Comparison of ENCODE assay signal across 17 mouse cellular contexts in the genomic region with DNA sequence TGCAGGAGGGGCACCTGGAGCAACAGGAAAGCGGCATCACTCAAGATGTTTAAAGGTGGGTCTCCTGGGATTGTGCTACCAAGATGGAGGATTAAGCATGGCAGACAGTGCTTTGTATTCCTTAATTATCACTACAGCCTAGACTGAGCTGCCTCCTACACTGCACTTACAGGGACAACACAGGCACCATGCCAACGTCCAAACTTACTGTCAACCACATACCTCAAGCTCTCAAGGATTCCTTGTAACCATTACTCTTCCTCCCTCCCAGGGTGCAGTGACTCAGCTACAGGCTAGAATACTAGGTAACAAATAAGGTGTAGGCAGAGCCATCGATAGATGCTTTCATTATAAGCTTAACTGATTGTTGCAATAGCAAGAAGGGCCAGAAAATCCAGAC.
"Had no signal": no experiment of that assay in that cellular context is flagged by ENCODE, and none has a peak within 500 bp of the region (broad histone marks: within the 10 kb centered on the region; RNA-seq: fewer than 3 reads in every experiment).

No protein-coding gene starts in this region.

- H3K9ac ChIP-seq: lung, embryonic 15.5 days; midbrain, embryonic 13.5 days; midbrain, embryonic 15.5 days; neural tube, embryonic 12.5 days; stomach, embryonic 15.5 days had no signal

- ATAC-seq: lung, postnatal 0 days; midbrain, embryonic 13.5 days; midbrain, embryonic 15.5 days had no signal

- H3K4me2 ChIP-seq: lung, embryonic 15.5 days; midbrain, embryonic 11.5 days; midbrain, embryonic 13.5 days; midbrain, embryonic 15.5 days; neural tube, embryonic 12.5 days; stomach, embryonic 15.5 days had no signal

- H3K27ac ChIP-seq: lung, embryonic 15.5 days; macrophage; midbrain, embryonic 13.5 days; midbrain, embryonic 15.5 days; neural tube, embryonic 12.5 days; stomach, embryonic 15.5 days; stomach, postnatal 0 days had no signal

- H3K4me1 ChIP-seq: lung, embryonic 15.5 days; neural tube, embryonic 12.5 days; stomach, embryonic 15.5 days had no signal

- DNase-seq: lung, adult 2 months; lung, postnatal 14 days; lung, postnatal 36 days; right cerebral cortex, postnatal 14 days; thymus, adult 2 months; thymus, postnatal 25 days; thymus, postnatal 4 days had no signal

- H3K27me3 ChIP-seq: lung, embryonic 15.5 days; megakaryocyte, embryonic 14.5 days; midbrain, embryonic 13.5 days; midbrain, embryonic 15.5 days; neural tube, embryonic 12.5 days; stomach, embryonic 15.5 days had no signal

- H3K4me3 ChIP-seq: lung, embryonic 15.5 days; megakaryocyte, embryonic 14.5 days; midbrain, embryonic 13.5 days; midbrain, embryonic 15.5 days; neural tube, embryonic 12.5 days; stomach, embryonic 15.5 days had no signal

- H3K9me3 ChIP-seq: lung, embryonic 15.5 days; megakaryocyte, embryonic 14.5 days; midbrain, embryonic 13.5 days; midbrain, embryonic 15.5 days; neural tube, embryonic 12.5 days; stomach, embryonic 15.5 days had no signal
